Mouse (Mus musculus) midbrain, embryonic 14.5 days (tissue): ENCODE measurements around the gene Stxbp3. TPM values are rescaled to one million over a fixed set of nuclear protein-coding genes. Genes with fewer than 3 reads are reported as not detected.
A peak's percentile ranks its signal among the peaks of the same experiment; 100 is the strongest.
"Not testable (repeated sequence)": the region's sequence is repeated elsewhere in the genome, so short reads cannot be mapped to it uniquely, and the experiment has no call there.

ENCODE experiments used
- ATAC-seq: fragments of 200-750 bp; cut with Nextera tagmentation; 2 replicates; pipeline ENCODE4 v1.8.0; 2017; ENCODE audit warnings: moderate number of reproducible peaks, moderate library complexity; ENCODE audit not compliant: low FRiP score, low TSS enrichment
- DNase-seq: peaks from one replicate; pipeline ENCODE4 v3.0.0-alpha.2; 2015
- H3K27ac ChIP-seq: fragments of 300-500 bp; sonication (generic); replicated peaks from 2 replicates; pipeline ENCODE4 v1.5.1; 2014; ENCODE audit warnings: mild to moderate bottlenecking, low read depth, low read length, moderate library complexity
- H3K27me3 ChIP-seq: fragments of 300-500 bp; sonication (generic); 2 replicates; pipeline ENCODE4 v1.6.1; 2014; ENCODE audit warnings: low read length, control low read depth, mixed read lengths; ENCODE audit not compliant: control insufficient read depth, insufficient read depth
- H3K36me3 ChIP-seq: fragments of 300-500 bp; sonication (generic); 2 replicates; pipeline ENCODE4 v1.6.1; 2014; ENCODE audit warnings: low read length, control low read depth; ENCODE audit not compliant: control insufficient read depth, insufficient read depth
- H3K4me1 ChIP-seq: fragments of 300-500 bp; sonication (generic); 2 replicates; pipeline ENCODE4 v1.6.1; 2014; ENCODE audit warnings: mild to moderate bottlenecking, antibody characterized with exemption, low read length, control low read depth; ENCODE audit not compliant: control insufficient read depth, insufficient read depth
- H3K4me2 ChIP-seq: fragments of 300-500 bp; sonication (generic); 2 replicates; pipeline ENCODE4 v1.6.1; 2014; ENCODE audit warnings: mild to moderate bottlenecking, low read length, moderate library complexity
- H3K4me3 ChIP-seq: fragments of 300-500 bp; sonication (generic); replicated peaks from 2 replicates; pipeline ENCODE4 v1.5.1; 2014; ENCODE audit warnings: low read depth, low read length
- H3K9ac ChIP-seq: fragments of 300-500 bp; sonication (generic); replicated peaks from 2 replicates; pipeline ENCODE4 v1.6.1; 2014; ENCODE audit warnings: mild to moderate bottlenecking, low read length, moderate library complexity
- H3K9me3 ChIP-seq: fragments of 300-500 bp; sonication (generic); 2 replicates; pipeline ENCODE4 v1.6.1; 2016; ENCODE audit warnings: low read length, control low read depth, mixed read lengths; ENCODE audit not compliant: control insufficient read depth
- WGBS: fragments of 180-500 bp; shearing (Covaris S2); extraction: QIAGEN DNeasy Blood & Tissue Kit; methylation state at CpG from one replicate; pipeline ENCODE4 v1.1.7; 2014; 5-methylcytosine and 5-hydroxymethylcytosine counted together
- polyA plus RNA-seq: library from polyadenylated mRNA; unstranded; fragments of >200 nt; fragmentation: Nextera tagmentation; extraction: Ambion mirVana; gene quantifications from 2 replicates; pipeline ENCODE4 v1.2.1, GENCODE M21; 2014

Gene Stxbp3
- polyA plus RNA-seq, 1 experiment from 2014 or later: 16.0 TPM

DNA sequence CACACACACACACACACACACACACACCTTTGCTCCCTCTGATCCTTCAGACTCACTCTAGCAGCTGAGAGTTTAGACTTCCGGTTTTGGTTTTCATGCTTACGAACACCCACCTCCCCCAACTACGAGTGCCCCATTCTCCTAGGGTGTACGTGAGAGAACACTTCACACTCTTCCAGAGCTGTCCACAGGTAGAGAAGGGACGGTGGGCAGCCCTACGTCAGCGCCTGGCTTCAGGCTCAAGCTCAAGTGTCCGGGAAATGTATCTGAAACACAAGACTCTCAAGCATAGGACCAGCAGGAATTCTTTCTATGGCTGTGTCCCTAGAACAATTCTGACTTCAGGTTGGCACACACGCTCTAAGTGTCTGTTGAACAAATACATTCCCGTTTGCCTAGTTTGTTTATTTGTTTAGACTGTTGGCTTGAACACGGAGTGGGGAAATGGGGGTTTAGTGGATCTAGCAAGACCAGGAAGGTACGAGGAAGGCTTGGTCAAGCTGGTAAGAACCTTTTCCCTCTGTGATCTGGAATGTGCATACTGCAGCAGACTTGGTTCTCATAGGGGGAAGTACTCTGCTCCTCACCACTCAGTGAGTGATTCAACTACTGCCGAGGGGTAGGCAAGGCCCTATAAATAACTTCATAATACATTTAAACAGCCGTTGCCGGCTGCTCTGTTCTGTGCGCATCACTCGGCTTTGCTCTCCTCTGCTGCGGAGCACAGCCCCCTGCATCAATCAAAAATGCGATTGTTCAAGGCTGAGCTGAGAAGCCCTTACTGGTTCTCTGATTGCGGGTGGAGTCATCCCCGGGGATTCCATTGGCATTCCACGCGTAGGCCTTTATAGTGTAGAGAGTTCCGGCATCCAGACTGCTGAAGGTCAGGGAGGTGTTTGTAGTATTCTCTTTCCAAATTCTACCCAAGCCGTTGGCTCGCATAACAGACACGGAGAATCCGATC lies 40.5 kb upstream of the Stxbp3 start:
- Histone ChIP-seq H3K4me3 (no peak overlapping the region), H3K9me3 (no peaks in the 10 kb centered on the region), H3K27me3 (no peaks in the 10 kb centered on the region), H3K4me1 (no peaks in the 10 kb centered on the region), H3K4me2 (no peak overlapping the region), H3K9ac (no peak overlapping the region), H3K27ac (no peak overlapping the region), H3K36me3 (no peaks in the 10 kb centered on the region)
- 79% methylated on average over 28 of the region's 28 CpGs for WGBS
- no peak for DNase-seq
- no peak for ATAC-seq

DNA sequence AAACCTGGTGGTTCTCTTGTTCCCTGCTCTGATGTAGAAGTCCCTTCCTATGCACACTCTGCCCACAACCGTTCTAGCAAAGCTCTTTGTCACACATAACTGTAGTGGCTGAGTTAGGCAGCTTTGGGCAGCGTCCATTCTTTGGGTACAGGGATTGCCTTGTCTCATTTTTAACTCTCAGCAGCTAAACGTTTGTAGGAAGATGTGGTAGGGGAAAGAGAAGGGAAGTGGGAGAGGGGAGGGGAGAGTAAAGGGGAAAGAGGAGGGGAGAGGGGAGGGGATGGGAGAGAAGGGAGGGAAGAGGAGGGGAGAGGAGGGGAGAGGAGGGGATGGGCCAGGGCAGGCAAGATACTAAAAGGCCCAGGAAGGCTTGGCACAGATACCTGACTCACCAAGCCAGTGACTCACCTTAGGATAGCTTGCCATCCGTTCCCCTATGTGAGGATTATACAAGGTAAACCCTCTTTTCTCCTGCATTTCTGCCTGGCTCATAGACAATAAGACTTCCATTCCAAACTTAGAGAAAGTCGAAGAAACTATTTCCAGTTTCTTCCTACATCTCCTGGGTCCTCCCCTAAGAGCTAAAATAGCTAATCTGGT lies 39.6 kb upstream of the Stxbp3 start:
- Histone ChIP-seq H3K36me3 (no peaks in the 10 kb centered on the region), H3K27me3 (no peaks in the 10 kb centered on the region), H3K4me2 (no peak overlapping the region), H3K4me1 (no peaks in the 10 kb centered on the region), H3K9ac (no peak overlapping the region), H3K4me3 (no peak overlapping the region), H3K9me3 (no peaks in the 10 kb centered on the region), H3K27ac (no peak overlapping the region)
- WGBS: 67% methylated on average over 5 of the region's 5 CpGs
- ATAC-seq: no peak
- DNase-seq: no peak

DNA sequence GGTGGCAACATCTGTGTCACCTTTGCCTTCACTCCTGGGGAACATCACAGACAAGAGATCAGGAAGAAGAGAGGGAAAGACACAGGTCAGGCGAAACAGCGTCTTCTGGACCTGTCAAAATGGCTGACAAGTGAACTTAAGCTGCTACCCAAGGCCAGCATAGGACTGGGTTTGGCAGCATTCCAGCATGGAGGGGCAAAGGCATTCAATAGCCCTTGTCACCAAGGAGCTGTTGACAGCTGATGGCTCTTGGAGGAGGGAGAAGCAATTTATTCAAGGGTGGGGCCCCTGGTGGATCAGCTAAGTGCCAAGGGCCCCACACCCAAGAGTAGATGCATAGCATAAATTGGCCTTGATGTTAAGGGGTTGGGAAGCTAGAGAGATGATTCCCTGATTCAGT lies 38.8 kb upstream of the Stxbp3 start:
- peak; percentile 55 for DNase-seq
- H3K9ac ChIP-seq: no peak overlapping the region
- 51% methylated on average over 2 of the region's 2 CpGs for WGBS
- H3K4me1 ChIP-seq: no peaks in the 10 kb centered on the region
- no peak overlapping the region for H3K4me3 ChIP-seq
- peak; percentile 57 for ATAC-seq
- H3K27ac ChIP-seq: no peak overlapping the region
- H3K36me3 ChIP-seq: no peaks in the 10 kb centered on the region
- H3K27me3 ChIP-seq: no peaks in the 10 kb centered on the region
- no peaks in the 10 kb centered on the region for H3K9me3 ChIP-seq
- H3K4me2 ChIP-seq: no peak overlapping the region

DNA sequence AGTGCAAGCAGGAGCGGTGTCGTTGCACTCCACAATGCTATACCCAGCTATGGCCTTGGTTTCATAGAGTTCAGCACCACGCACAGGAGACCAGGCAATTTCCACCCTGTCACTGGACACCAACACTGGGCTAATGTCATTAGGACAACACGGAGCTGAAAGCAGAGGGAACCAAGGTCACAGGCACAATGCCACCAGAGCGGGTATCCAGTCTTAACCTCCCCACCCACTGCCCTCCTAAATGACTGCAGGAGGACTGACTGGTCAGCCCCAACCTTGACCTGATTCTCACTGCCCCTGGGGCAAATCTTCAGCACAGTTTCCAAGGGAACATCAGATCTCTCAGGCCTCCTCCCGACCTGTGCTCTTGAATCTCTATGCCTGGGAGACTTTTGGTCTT lies 30.3 kb upstream of the Stxbp3 start:
- WGBS: 86% methylated on average over 6 of the region's 6 CpGs
- H3K27ac ChIP-seq: no peak overlapping the region
- no peaks in the 10 kb centered on the region for H3K27me3 ChIP-seq

DNA sequence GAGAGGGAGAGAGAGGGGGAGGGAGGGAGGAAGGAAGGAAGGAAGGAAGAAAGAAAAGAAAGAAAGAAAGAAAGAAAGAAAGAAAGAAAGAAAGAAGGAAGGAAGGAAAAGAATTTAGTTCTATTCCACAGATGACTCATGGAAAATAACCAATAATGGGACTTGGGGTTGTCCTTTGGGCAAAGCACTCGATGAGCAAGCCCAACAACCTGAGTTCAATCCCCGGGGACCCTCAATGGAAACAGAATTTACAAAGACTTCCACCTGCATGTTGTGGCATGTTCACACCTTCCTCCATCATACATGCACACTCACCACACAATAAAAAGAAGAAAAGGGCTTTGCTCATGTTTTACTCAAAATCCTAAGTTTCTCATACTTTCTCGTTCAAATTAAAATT lies 27.1 kb upstream of the Stxbp3 start:
- no peaks in the 10 kb centered on the region for H3K4me1 ChIP-seq
- ATAC-seq (no peak), DNase-seq (no peak)
- no peaks in the 10 kb centered on the region for H3K27me3 ChIP-seq
- no peak overlapping the region for H3K9ac ChIP-seq
- no peaks in the 10 kb centered on the region for H3K9me3 ChIP-seq
- H3K4me2 ChIP-seq: no peak overlapping the region
- WGBS: 94% methylated on average over 3 of the region's 3 CpGs
- no peaks in the 10 kb centered on the region for H3K36me3 ChIP-seq
- H3K4me3 ChIP-seq: no peak overlapping the region
- H3K27ac ChIP-seq: no peak overlapping the region

More for the DNA sequence above, 30.3 kb upstream of the Stxbp3 start:
- ATAC-seq (no peak), DNase-seq (no peak)
- no peaks in the 10 kb centered on the region for H3K36me3 ChIP-seq
- H3K4me1 ChIP-seq: no peaks in the 10 kb centered on the region
- H3K4me2 ChIP-seq: no peak overlapping the region
- H3K4me3 ChIP-seq: no peak overlapping the region
- no peak overlapping the region for H3K9ac ChIP-seq
- H3K9me3 ChIP-seq: no peaks in the 10 kb centered on the region

DNA sequence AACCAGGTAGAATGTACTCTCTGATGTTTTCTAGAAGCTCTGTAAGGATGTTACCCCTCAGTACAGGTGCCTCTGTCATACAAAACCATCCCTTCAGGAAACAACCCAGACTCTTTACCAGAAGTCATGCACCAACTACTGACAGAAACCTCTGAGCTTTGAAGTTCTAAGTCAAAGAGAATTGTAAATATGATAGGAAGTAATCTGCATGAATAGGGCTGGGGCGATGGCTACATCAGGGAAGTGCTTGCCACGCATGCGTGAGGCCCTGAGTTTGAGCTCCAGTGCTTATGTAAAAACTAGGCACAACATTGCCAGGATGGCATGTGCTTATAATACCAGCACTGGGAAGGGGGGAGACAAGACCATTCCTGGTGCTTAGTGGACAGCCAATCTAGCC lies 25.4 kb upstream of the Stxbp3 start:
- no peaks in the 10 kb centered on the region for H3K9me3 ChIP-seq
- H3K36me3 ChIP-seq: no peaks in the 10 kb centered on the region
- H3K9ac ChIP-seq: no peak overlapping the region
- H3K27ac ChIP-seq: no peak overlapping the region
- ATAC-seq (no peak), DNase-seq (no peak)
- no peaks in the 10 kb centered on the region for H3K4me1 ChIP-seq
- no peak overlapping the region for H3K4me2 ChIP-seq
- WGBS: 92% methylated on average over 3 of the region's 3 CpGs
- H3K27me3 ChIP-seq: no peaks in the 10 kb centered on the region
- no peak overlapping the region for H3K4me3 ChIP-seq

DNA sequence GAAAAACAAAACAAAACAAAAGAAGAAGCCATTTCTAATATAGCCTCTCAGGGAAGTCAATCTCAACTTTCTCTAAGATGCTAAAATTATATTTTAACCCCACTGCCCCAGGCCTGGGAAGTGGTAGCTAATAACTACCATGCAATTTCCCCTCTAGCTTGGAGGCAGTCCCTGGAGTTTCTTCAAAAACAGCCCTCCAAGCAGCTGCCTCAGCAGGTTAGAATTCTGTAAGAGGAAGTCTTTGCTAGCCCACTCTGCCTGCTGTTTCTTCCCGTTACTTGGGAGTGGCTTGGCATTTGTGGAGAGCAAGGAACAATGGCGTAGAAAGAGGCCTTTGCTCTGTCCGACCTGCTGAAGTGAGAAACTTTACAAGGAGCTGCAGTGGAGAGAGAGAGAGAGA lies 24.8 kb upstream of the Stxbp3 start:
- ATAC-seq (no peak), DNase-seq (no peak)
- WGBS: 44% methylated on average over 3 of the region's 3 CpGs
- no peak overlapping the region for H3K27ac ChIP-seq
- H3K9me3 ChIP-seq: no peaks in the 10 kb centered on the region
- H3K4me3 ChIP-seq: no peak overlapping the region
- no peaks in the 10 kb centered on the region for H3K27me3 ChIP-seq
- no peaks in the 10 kb centered on the region for H3K36me3 ChIP-seq
- H3K9ac ChIP-seq: no peak overlapping the region
- no peaks in the 10 kb centered on the region for H3K4me1 ChIP-seq
- no peak overlapping the region for H3K4me2 ChIP-seq

DNA sequence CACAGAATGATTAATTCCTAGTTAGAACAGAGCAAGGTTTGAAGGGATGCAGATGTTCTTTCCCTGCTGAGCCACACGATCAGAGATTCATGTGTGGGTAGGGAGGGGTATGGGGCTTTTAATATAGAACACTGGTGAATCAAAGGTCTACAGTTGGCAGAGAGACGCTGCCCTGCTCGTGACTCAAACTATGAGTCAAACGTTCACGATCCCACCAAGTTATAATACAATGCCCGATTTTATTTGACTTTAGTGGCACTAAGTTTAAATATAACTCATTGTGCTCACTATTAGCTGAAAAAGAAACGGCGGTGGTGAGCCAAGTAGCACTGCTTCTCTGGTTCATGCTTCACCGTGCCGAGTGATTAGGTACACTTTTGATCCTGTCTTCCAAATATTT lies 22.8 kb upstream of the Stxbp3 start:
- H3K4me2 ChIP-seq: no peak overlapping the region
- H3K9ac ChIP-seq: no peak overlapping the region
- no peaks in the 10 kb centered on the region for H3K9me3 ChIP-seq
- WGBS: 90% methylated on average over 10 of the region's 10 CpGs
- DNase-seq: no peak
- no peaks in the 10 kb centered on the region for H3K36me3 ChIP-seq
- no peak overlapping the region for H3K4me3 ChIP-seq
- ATAC-seq: no peak
- H3K4me1 ChIP-seq: peaks cover 4% of the 10 kb centered on the region; the same call in 1 of the 2 replicates
- no peaks in the 10 kb centered on the region for H3K27me3 ChIP-seq
- no peak overlapping the region for H3K27ac ChIP-seq

DNA sequence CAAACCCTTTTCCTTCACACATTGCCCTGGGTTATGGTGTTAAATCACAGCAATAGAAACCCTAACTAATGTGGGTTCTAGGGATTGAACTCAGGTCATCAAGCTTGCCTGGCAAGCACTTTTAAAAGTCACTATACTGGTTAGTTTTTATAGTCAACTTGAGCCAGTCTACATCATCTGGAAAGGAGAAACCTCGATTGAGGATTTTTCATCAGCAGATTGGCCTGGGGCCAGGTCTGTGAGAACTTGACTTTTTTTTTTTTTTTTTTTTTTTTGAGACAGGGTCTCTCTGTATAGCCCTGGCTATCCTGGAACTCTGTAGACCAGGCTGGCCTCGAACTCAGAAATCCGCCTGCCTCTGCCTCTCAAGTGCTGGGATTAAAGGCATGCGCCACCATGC lies 22.0 kb upstream of the Stxbp3 start:
- not testable (repeated sequence) for H3K9ac ChIP-seq, H3K4me3 ChIP-seq, ATAC-seq, H3K27me3 ChIP-seq, H3K36me3 ChIP-seq, H3K4me2 ChIP-seq, DNase-seq, H3K27ac ChIP-seq, H3K9me3 ChIP-seq, H3K4me1 ChIP-seq
- WGBS: 89% methylated on average over 4 of the region's 4 CpGs
